Mouse (Mus musculus) gonadal fat pad, adult 2 months (tissue): ENCODE results near the gene Tmem132e. TPM values are rescaled to one million over a fixed set of nuclear protein-coding genes. Genes with fewer than 3 reads are reported as not detected.

Source experiments
- DNase-seq: peaks from one replicate; pipeline ENCODE4 v3.0.0-alpha.2; 2012; ENCODE audit warnings: low read depth
- polyA plus RNA-seq: library from polyadenylated mRNA; depleted of rRNA; stranded (reverse); fragments of >200 nt; gene quantifications from 2 replicates; pipeline ENCODE4 v1.2.3, GENCODE M21; 2012; rRNA removed

Tmem132e gene
- 0.04 and 0.07 TPM in 2 replicates for polyA plus RNA-seq

- DNase-seq, result no peak
Measured at GRCm38 (mm10) chr11:82388371-82389313, at the start of gene Tmem132e. Gene Tmem132e, plus strand, starts transcription at chr11:82388900.

GRCm38 (mm10) chr11:82339921-82340401 lies 48.7 kb upstream of the Tmem132e start:
- no peak for DNase-seq

GRCm38 (mm10) chr11:82340416-82340815 lies 48.3 kb upstream of the Tmem132e start:
- DNase-seq, result no peak

GRCm38 (mm10) chr11:82340900-82341299 lies 47.8 kb upstream of the Tmem132e start:
- no peak for DNase-seq

GRCm38 (mm10) chr11:82351039-82351438 lies 37.7 kb upstream of the Tmem132e start:
- no peak for DNase-seq

GRCm38 (mm10) chr11:82370151-82370550 lies 18.5 kb upstream of the Tmem132e start:
- no peak for DNase-seq

GRCm38 (mm10) chr11:82371577-82371976 lies 17.1 kb upstream of the Tmem132e start:
- no peak for DNase-seq

GRCm38 (mm10) chr11:82380606-82381202 lies 8.0 kb upstream of the Tmem132e start:
- DNase-seq, result no peak

- no peak for DNase-seq
Measured at GRCm38 (mm10) chr11:82386970-82387540, 1.6 kb upstream of the Tmem132e start.

GRCm38 (mm10) chr11:82387711-82388341 lies 874 bp upstream of the Tmem132e start:
- DNase-seq, result no peak

- DNase-seq, result no peak
Measured at GRCm38 (mm10) chr11:82389396-82390291, 944 bp downstream of the Tmem132e start.

GRCm38 (mm10) chr11:82392341-82392740 lies 3.6 kb downstream of the Tmem132e start:
- no peak for DNase-seq

- no peak for DNase-seq
Measured at GRCm38 (mm10) chr11:82399621-82400020, 10.9 kb downstream of the Tmem132e start.

- DNase-seq, result no peak
Measured at GRCm38 (mm10) chr11:82405641-82406040, 16.9 kb downstream of the Tmem132e start.

- no peak for DNase-seq
Measured at GRCm38 (mm10) chr11:82406358-82407221, 17.9 kb downstream of the Tmem132e start.

- no peak for DNase-seq
Measured at GRCm38 (mm10) chr11:82412496-82412895, 23.8 kb downstream of the Tmem132e start.

GRCm38 (mm10) chr11:82418337-82419041 lies 29.8 kb downstream of the Tmem132e start:
- DNase-seq, result no peak

GRCm38 (mm10) chr11:82421909-82422308 lies 33.2 kb downstream of the Tmem132e start:
- no peak for DNase-seq

- DNase-seq, result no peak
Measured at GRCm38 (mm10) chr11:82423521-82423920, 34.8 kb downstream of the Tmem132e start.
